Mouse (Mus musculus) layer of hippocampus, postnatal 25 days (tissue): Measurements from ENCODE around the gene Eef2. TPM values are rescaled to one million over a fixed set of nuclear protein-coding genes. Genes with fewer than 3 reads are reported as not detected.
A peak's percentile ranks its signal among the peaks of the same experiment; 100 is the strongest.
"Not testable (repeated sequence)": the region's sequence is repeated elsewhere in the genome, so short reads cannot be mapped to it uniquely, and the experiment has no call there.

Experiments used
- DNase-seq, 2 experiments: peaks; one replicate each; pipeline ENCODE4 v3.0.0; 2022; ENCODE audit warnings: mixed read lengths in 2 of 2, low spot score in 1 of 2; ENCODE audit errors: extremely low spot score in 1 of 2
- total RNA-seq, 2 experiments: library from RNA; stranded (reverse); gene quantifications; 2 replicates each; pipeline ENCODE4 v1.2.3; 2021

Gene Eef2
- total RNA-seq, 2 experiments from 2014 or later = 896 to 944 TPM

DNA sequence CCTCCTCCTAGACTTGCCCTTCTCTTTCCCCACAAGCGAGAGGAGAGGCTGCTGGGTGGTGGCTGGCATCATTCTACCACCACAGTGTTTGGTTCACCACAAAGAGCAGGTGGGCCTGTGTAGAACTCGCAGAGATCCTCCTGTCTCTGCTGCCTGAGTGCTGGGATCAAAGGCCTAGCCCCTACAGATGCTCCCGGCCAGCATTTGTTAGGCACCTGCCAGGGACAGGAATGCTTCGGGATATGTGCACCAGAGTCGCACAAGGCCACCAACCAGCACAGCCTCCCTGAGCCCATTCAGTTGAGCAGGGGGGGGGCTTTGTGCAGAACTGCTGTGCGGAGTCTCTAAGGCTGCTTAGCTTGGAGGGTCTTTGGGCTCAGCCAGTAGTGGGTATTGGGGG lies 31.1 kb upstream of the Eef2 start:
- DNase-seq = no peak

DNA sequence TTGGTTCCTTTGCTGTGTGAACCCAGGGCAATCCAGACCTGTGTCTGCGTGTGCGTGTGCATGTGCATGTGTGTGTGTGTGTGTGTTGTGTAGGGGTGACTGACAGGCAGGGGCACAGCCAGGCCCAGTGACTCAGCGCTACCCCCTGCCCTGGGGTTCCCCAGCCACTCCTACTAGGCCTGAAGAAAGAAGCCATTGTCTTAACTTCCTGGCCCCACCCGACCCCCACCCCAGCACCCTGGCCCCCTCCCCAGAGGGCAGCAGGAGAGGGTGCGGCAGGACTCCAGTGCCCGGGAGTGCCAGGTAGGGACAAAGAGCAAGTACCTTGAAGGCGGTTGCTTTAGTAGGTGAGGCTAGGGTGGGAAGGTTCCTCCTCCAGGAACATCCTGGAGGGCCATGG lies 30.7 kb upstream of the Eef2 start:
- DNase-seq = no peak

DNA sequence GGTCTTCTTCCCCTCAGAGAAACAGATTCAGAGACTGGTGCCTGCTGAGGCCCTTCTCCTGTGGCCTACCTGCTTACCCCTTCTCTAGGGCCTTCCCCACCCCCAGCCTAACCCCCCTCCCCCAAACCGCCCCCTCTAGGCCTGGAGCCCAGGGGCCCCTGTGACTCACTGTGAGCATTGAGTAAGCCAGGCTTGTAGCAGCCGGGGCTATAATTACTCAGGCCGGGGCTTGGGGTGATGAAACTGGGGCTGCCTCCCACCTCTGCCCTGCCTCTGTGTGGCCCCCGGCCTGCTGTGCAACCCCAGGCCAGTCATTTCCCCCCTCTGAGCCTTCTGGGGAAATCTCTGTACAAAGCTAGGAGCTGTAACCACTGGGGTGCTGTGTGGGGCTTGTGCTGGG lies 30.1 kb upstream of the Eef2 start:
- no peak for DNase-seq

DNA sequence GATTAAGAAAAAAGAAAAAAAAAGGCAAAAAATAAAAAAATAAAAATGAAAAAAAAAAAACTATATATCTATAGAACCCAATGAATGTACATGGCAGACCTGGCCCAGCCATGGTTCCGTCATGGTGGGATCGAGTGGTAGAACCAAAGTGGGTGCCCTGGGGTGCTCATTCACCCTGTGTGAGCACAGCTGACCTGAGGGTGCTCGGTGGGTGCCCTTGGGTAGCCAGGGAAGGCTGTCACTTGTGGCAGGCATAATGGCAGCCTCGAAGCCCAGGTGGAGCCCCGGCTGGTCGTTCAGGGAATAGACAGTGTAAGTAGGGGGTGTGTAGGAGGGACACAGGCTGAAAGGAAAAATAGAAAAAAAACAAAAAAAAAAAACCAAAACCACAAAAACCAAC lies 25.2 kb upstream of the Eef2 start:
- no peak for DNase-seq

DNA sequence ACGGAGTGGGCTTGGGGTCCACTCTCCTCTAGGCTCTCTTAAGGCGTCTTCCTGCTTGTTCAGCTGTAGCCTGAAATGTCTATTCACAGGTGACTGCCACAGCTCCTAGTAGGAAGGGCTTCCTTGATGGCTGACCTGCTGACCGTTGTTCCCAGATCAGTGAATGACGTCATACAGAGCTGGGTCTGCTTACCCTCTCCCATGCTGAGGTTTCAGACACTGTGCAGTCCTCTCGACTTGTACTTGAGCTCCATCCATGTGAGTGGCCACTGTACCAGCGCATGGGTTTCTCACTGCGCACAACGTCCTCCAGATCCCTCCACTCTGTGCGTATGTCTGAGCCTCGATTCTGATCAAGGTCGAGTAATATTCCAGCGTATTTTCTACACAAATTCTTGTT lies 23.8 kb upstream of the Eef2 start:
- no peak for DNase-seq

DNA sequence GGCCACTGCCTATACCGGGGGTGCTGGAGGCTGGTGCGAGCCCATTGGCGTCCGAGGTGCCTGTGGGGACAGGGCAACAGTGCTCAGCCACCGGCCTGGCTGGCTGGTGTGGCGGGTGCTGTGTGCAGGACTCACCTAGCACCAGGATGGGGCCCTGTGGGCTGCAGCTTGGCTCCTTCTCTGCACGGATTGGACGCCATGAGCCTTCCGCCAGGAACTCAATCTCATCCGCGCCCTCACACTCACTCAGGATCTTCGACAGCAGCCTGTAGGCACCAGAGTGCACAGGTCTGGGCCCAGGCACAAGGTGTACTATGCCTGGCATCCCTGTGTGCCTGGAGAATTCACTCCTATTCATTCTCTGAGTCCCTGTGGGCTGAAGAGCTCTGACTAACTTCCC lies 22.1 kb upstream of the Eef2 start:
- DNase-seq = no peak

DNA sequence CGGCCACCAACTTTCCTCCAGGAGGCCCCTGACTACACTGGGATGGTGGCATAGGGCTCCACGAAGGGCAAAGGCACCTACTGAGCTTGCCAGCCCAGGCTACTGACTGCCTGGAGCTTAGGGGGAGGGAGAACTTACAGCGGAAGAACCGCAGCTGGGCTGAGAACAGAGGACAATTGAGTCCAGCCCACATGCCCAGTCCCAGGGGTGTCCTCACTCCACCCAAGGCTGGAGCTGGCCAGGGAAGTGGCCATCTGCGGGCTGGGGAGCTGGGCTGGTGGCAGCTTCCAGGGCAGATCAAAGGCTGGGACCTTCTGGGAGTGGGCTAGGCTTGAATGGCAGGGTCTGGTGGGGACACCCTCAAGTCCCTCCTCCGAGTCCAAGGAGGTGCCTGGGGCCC lies 21.7 kb upstream of the Eef2 start:
- DNase-seq = no peak

DNA sequence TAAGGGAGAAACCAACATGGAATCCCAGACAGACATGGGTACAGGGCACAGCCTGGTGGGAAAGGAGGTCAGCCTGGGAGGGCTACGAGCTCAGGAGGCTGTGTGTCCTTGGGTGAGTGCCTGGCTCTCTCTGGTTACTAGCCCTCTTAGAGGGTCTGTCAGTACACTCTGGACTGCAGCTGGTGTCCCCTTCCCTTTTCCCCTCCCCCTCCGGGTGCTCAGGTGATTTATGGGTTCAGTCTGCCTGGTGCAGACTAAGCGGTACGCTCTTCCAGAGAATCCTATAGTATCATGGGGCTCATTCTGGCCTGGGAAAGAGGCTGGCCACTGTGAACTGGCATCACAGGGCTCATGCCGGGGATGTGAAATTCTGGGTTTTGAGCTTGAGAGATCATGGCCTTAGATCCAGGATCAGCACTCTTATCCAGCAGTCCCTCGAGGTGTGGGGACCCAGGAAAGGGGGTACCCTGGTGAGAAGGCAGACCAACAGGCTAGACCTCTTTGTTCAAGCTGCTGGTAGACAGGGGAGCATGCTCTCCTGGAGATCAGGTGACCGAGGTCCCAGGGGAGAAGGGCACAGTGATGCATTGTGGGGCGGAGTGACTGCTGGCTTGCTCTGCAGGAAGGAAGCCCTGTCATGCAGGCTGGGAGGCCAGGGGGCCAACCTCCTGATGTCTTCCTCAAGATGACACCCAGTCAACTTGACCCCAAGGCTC lies 14.7 kb upstream of the Eef2 start:
- no peak for DNase-seq

DNA sequence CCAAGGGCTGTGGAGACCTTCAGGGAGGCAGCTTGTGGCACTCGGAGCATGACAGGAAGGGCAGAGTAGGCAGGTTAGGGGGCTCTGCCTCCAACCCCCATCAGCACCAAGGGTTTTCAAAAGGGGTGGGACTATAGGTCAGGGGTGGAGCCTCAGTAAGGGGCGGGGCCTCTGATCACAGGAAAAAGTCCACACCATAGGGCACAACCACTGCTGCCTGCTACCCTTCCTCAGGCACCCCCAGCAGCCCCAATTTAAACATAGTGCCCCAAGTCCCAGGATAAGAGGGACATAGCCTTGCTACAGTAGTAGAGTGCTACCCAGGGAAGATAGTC lies 14.1 kb upstream of the Eef2 start:
- no peak for DNase-seq

DNA sequence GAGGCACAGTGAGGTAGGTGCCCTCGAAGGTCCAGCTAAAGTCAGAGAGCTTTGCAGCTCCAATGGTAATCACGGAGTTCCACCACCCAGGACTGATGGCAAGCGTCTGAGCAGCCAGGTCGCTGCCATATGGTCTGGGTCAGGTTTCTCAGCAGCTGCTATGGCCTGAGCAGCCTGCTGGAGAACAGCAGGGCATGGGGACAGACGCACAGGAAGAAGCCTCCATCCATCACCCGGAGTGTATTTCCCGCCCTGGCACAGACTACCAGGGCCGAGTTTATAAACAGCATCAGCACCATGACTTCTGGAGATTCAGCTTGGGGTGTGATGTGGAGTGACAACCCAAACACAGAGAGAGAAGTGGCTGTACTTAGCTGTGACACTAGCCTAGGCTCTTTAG lies 11.3 kb upstream of the Eef2 start:
- DNase-seq = no peak

DNA sequence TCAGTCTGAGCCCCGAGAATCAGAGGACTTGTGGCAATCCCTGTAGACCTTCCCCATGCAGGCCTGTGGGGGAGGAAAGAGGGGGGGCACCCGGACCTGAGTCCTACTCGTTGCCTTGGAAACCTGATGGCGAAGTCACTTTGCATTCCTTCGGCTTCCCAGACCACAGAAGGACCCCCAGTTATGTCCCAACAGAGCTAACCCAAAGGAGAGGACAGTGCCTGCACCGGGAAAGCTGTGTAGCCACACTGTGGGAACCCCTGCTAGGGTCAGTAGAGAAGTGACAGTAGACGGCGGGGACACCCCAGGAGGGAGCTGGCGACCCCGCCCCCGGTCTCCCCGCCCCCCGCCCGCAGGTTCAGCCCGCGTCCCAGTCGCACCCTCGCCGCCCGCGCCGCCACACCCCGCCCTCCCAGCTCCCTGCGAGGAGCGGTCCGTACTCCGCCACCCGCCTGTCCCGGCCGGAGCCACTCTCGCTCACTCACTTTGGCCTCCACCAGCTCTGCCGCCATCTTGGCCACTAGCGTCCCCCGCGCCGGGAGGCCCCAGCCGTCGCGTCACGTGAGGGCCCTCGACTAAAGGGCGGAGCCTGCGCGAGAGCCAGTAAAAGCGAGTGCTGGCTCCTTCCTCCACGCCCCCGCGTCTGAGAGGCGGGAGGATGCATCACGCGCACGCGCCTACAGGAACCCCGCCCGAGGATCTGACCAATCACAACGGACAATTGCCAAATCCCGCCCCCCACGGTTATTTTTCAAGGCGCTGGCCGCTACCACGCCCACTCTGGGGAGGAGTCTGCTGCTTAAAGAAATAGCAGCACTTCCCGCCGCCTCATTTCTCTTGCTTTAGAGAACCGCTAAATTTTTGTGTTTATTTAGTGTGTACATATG lies 9.0 kb upstream of the Eef2 start, which contains the start of gene Pias4:
TSS of gene Pias4 (minus strand) at position 724 of the 887 bp plus-strand sequence.
- DNase-seq = peak; percentile 99

DNA sequence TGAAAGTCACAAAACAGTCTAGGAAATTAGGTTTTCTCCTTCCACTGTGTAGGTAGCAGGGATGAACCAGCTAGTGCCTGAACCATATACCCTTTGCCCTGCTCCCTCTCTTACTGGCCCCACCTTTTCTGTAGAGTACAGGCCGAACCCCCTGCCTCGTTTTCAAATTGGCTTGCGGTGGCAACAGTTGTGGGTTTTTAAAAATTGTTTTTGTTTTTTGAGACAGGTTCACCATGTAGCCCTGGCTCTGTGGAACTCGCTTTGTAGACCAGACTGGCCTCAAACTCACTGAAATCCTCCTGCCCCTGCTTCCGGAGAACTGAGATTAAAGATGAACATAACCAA lies 8.4 kb upstream of the Eef2 start:
- DNase-seq = no peak

DNA sequence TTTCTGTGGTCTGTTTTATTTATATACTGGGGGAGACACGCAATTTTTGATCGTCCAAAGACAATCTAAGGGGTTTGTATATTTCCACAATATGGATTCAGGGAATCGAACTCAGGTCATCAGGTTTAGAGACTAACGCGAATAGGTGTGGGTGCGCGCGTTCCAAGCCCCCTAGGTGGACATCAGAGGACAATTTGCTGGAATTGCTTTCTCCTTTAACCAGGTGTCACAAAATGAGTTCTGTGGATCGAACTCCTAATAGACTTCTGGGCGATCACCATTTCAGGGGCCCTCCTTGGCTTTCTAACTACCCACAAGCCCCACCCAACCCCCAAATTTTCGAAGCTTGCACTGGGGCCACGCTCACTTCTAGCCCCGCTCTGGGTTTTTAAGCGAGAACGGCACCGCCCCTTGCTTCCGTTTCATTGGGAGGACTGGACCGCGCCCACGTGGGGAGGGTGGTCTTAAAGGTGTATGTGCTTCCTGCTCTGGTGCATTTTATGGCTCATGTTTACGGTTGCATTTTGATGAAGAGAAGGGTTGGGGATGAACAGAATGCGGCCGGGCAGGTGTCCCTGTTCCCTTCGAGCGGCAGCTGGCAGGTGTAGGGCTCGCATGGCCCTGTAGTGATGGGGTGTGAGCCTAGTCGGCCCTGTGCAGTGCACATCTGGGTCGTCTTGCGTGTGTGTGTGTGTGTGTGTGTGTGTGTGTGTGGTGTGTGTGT lies 7.7 kb upstream of the Eef2 start:
- peak; percentile 59 to 66 for DNase-seq

DNA sequence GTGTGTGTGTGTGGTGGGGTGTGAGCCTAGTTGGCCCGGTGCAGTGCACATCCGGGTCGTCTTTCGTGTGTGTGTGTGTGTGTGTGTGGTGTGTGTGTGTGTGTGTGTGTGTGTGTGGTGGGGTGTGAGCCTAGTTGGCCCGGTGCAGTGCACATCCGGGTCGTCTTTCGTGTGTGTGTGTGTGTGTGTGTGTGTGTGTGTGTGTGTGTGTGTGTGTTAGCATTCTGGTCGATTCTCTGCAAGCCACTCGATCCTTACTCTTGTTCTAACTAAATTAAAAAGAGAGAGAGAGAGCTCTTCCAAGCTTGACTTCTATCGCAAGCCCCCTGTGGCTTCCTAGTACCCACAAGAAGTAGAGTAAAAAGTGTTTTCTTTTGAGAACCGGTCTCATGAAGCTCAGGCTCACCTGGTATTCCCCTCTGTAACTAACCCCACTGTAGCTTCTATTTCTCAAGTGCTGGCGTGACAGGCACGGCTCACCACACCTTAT lies 7.0 kb upstream of the Eef2 start:
- DNase-seq = not testable (repeated sequence)

DNA sequence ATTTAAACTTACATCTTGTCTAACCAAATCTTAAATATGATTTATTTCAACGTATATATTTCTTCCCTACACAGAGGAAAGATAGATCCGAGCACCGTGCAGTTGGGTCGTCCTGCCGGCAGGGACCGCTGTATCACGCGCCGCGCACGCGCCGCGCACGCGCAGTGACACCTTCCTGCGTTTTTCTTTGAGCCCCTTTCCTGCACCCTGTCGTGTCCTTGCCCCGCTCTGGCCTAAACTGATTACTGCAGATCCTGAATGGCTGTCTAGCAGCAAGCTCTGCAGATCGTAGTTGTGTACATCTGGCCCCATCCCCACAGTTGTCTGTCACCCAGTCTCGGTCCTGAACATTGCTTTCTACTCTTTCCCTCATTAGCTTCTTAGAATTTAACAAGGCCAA lies 3.3 kb upstream of the Eef2 start:
- DNase-seq = peak; percentile 72 to 81

DNA sequence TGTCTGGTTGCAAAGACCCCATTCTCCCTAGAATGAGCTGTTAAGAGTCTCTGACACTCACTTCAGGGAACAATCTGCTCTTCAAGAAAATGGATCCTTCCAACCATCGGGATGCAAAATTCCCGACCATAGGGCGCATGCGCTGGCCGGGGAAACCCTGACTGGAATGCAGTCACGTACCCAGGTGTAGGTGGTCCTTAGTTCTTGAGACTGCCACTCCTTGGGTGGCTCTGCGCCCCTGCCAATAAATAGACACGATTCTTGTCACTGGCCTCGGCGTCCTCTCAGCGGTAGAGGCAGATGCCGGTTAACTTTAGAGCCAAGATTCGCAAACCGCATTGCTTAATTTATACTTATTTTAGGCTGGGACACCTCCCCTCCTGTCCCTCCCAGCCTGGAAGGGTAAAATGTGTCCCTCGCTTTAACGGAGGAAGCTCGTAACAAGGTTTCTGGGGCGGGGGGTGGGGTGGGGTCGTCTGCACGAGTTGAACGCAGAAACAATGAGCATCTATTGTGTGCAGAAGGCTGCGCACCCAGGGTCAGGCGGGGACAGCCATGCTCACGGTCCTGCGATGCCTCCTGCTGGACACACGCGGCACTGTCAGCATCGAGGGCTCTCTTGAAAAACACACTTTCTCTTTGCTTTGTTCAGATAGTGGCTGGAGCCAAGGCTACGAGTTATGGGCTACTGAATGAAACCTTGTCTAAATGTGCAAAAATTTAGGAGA lies 1.6 kb upstream of the Eef2 start:
- DNase-seq = peak; percentile 82 to 87

DNA sequence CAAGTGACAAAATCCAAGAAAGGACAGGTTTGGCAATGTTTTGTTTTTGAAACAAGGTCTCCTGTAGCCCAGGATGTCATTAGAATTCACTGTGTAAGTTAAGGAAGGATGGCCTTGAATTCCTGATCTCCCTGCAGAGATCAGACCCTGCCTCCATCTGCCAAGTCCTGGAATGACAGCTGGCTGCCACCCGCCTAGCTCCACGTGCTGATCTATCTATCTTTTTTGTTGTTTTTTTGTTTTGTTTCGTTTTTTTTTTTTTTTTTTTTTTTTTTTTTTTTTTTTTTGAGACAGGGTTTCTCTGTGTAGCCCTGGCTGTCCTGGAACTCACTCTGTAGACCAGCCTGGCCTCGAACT lies 1.1 kb upstream of the Eef2 start:
- not testable (repeated sequence) for DNase-seq

DNA sequence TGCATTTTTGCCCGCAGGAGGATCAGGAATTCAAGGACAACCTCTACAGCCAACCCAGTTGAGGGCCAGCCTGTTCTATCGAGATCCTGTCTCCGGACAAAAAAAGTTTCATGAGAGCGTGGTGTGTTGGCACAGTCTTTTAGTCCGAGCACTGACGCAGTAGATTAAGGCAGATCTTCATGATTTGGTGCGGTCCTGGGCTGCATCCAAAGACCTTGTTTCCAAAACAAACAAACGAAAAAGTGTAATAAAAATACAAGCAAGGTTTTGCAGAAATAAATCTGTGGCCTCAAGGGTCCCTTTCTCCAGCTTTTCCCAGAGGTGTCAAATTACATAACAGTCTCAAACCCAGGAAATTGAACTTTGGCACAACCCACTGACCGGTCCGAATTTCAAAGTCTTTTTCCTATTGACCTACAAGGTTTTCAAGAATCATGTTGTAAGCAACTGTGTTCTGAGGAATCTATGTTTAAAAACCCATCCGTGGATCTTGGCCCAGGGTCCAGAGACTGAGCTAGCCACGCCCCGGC lies 430 bp upstream of the Eef2 start:
- no peak for DNase-seq

DNA sequence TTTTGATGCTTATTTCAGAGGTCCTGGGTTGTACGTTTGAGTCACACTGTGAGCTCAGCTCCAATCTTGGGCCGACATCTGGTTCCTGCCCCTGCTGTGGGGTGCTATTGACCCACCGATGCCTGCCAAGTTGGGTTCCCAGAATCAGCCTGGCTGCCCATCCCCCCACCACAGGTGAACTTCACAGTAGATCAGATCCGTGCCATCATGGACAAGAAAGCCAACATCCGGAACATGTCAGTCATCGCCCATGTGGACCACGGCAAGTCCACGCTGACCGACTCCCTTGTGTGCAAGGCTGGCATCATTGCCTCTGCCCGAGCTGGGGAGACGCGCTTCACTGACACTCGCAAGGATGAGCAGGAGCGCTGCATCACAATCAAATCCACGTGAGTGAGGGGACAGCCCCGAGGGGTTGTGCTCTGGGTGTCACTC lies 1.1 kb downstream of the Eef2 start:
- no peak for DNase-seq

DNA sequence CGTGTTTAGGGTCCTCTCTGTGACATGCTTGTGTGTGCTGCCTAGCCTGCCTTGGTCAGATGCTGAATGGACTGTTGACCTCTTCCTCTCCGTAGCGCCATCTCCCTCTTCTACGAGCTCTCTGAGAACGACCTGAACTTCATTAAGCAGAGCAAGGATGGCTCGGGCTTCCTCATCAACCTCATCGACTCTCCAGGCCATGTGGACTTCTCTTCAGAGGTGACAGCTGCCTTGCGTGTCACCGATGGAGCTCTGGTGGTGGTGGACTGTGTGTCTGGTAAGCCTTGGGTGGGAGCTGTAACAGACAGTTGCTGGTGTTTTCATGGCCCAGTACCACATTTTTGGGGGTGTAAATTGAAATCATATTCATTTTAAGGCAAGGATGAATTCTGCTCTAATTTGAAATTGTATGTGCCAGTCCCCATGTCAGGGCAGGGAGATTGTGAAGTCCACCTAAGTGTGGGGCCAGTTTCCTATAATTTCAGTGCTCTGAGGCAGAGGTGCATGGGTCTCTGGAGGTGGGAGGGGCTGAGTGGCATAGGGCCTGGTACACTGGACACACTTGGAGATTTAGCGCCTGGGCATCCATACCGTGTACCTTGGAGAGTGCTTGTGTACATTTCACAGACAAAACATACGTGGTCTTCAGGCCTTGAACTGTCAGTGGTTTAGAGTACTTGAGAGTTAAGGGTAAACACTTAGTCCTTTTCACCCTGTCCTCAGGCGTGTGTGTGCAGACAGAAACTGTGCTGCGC lies 1.7 kb downstream of the Eef2 start:
- no peak for DNase-seq
